Mouse (Mus musculus) embryonic facial prominence, embryonic 11.5 days (tissue): Measurements from ENCODE around the gene Muc3. TPM values are rescaled to one million over a fixed set of nuclear protein-coding genes. Genes with fewer than 3 reads are reported as not detected.

Experiments
- ATAC-seq: fragments of 200-750 bp; cut with Nextera tagmentation; replicated peaks from 2 replicates; pipeline ENCODE4 v1.8.0; 2017; ENCODE audit warnings: low read depth; ENCODE audit not compliant: insufficient number of reproducible peaks, low FRiP score, low TSS enrichment
- DNase-seq: peaks from one replicate; pipeline ENCODE4 v3.0.0-alpha.2; 2015; ENCODE audit warnings: low spot score
- H3K27ac ChIP-seq: fragments of 300-500 bp; sonication (generic); replicated peaks from 2 replicates; pipeline ENCODE4 v1.5.1; 2014; ENCODE audit warnings: mild to moderate bottlenecking, low read depth, low read length, control low read depth
- H3K27me3 ChIP-seq: fragments of 300-500 bp; sonication (generic); 2 replicates; pipeline ENCODE4 v1.6.1; 2014; ENCODE audit warnings: mild to moderate bottlenecking, low read length, moderate library complexity, mixed read lengths; ENCODE audit not compliant: control insufficient read depth, insufficient read depth
- H3K36me3 ChIP-seq: fragments of 300-500 bp; sonication (generic); replicated peaks from 2 replicates; pipeline ENCODE4 v1.6.1; 2014; ENCODE audit warnings: low read depth, mild to moderate bottlenecking, low read length, moderate library complexity, mixed read lengths; ENCODE audit not compliant: control insufficient read depth, insufficient read depth
- H3K4me1 ChIP-seq: fragments of 300-500 bp; sonication (generic); 2 replicates; pipeline ENCODE4 v1.6.1; 2014; ENCODE audit warnings: low read length, mixed read lengths; ENCODE audit not compliant: control insufficient read depth, insufficient read depth
- H3K4me2 ChIP-seq: fragments of 300-500 bp; sonication (generic); 2 replicates; pipeline ENCODE4 v1.6.1; 2014; ENCODE audit warnings: low read depth, mild to moderate bottlenecking, control low read depth, low read length, moderate library complexity
- H3K4me3 ChIP-seq: fragments of 300-500 bp; sonication (generic); 2 replicates; pipeline ENCODE4 v1.5.1; 2014; ENCODE audit warnings: low read depth, low read length, control low read depth
- H3K9ac ChIP-seq: fragments of 300-500 bp; sonication (generic); replicated peaks from 2 replicates; pipeline ENCODE4 v1.6.1; 2014; ENCODE audit warnings: mild to moderate bottlenecking, control low read depth, low read length
- H3K9me3 ChIP-seq: fragments of 300-500 bp; sonication (generic); replicated peaks from 2 replicates; pipeline ENCODE4 v1.6.1; 2016; ENCODE audit warnings: mild to moderate bottlenecking, low read length, inconsistent platforms, mixed read lengths; ENCODE audit not compliant: control insufficient read depth
- WGBS: fragments of 180-500 bp; shearing (Covaris S2); extraction: QIAGEN DNeasy Blood & Tissue Kit; methylation state at CpG from one replicate; pipeline ENCODE4 v1.1.7; 2014; 5-methylcytosine and 5-hydroxymethylcytosine counted together
- polyA plus RNA-seq: library from polyadenylated mRNA; unstranded; fragments of >200 nt; fragmentation: Nextera tagmentation; extraction: Ambion mirVana; gene quantifications from 2 replicates; pipeline ENCODE4 v1.2.1, GENCODE M21; 2014

Muc3 gene
- polyA plus RNA-seq, 1 experiment from 2014 or later, result not detected

DNA sequence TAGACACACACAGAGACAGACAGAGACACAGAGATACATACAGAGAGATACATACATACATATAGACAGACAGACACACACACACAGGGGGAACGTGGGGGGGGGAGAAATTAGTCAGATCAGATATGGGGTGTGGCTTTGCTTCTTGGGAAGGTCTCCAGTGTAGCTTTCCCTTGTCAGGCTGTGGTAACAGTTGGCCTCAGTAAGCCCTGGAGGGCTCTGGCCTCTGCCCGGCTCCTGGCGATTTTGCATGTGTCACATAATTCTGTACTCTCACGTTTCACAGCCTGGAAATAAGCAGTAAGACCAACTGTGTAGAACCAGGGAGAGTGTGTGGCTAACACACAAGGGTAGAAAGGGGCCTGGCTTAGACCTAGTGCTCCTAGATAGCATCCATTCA lies 48.5 kb downstream of the Muc3 start:
- no peak overlapping the region for H3K4me3 ChIP-seq
- ATAC-seq (no peak), DNase-seq (no peak)
- no peaks in the 10 kb centered on the region for H3K36me3 ChIP-seq
- 40% methylated on average over 4 of the region's 4 CpGs for WGBS
- no peaks in the 10 kb centered on the region for H3K9me3 ChIP-seq
- no peak overlapping the region for H3K4me2 ChIP-seq
- H3K27me3 ChIP-seq, result no peaks in the 10 kb centered on the region
- H3K9ac ChIP-seq, result no peak overlapping the region
- no peaks in the 10 kb centered on the region for H3K4me1 ChIP-seq
- no peak overlapping the region for H3K27ac ChIP-seq

- no peaks in the 10 kb centered on the region for H3K27me3 ChIP-seq
- H3K4me2 ChIP-seq, result no peak overlapping the region
- no peak for DNase-seq
- no peak for ATAC-seq
- no peaks in the 10 kb centered on the region for H3K9me3 ChIP-seq
- H3K27ac ChIP-seq, result no peak overlapping the region
- H3K36me3 ChIP-seq, result no peaks in the 10 kb centered on the region
- no peak overlapping the region for H3K9ac ChIP-seq
- H3K4me3 ChIP-seq, result no peak overlapping the region
- H3K4me1 ChIP-seq, result no peaks in the 10 kb centered on the region
- WGBS, result 68% methylated on average over 11 of the region's 11 CpGs
Measured at GRCm38 (mm10) chr5:137098418-137098817, 50.7 kb downstream of the Muc3 start.

- no peak for ATAC-seq
- no peak for DNase-seq
- Histone ChIP-seq H3K4me2 (no peak overlapping the region), H3K27me3 (no peaks in the 10 kb centered on the region), H3K9ac (no peak overlapping the region), H3K9me3 (no peaks in the 10 kb centered on the region), H3K4me3 (no peak overlapping the region), H3K4me1 (no peaks in the 10 kb centered on the region), H3K36me3 (no peaks in the 10 kb centered on the region), H3K27ac (no peak overlapping the region)
- WGBS, result 63% methylated on average over 1 of the region's 1 CpGs
Measured at GRCm38 (mm10) chr5:137096037-137096436, 53.1 kb downstream of the Muc3 start.

GRCm38 (mm10) chr5:137095135-137095534 lies 54.0 kb downstream of the Muc3 start:
- H3K27me3 ChIP-seq, result no peaks in the 10 kb centered on the region
- DNase-seq, result no peak
- no peaks in the 10 kb centered on the region for H3K9me3 ChIP-seq
- H3K4me3 ChIP-seq, result no peak overlapping the region
- WGBS, result 83% methylated on average over 10 of the region's 10 CpGs
- H3K9ac ChIP-seq, result no peak overlapping the region
- H3K27ac ChIP-seq, result no peak overlapping the region
- H3K4me2 ChIP-seq, result no peak overlapping the region
- H3K36me3 ChIP-seq, result no peaks in the 10 kb centered on the region
- no peak for ATAC-seq
- no peaks in the 10 kb centered on the region for H3K4me1 ChIP-seq

- ATAC-seq (no peak), DNase-seq (no peak)
- Histone ChIP-seq H3K4me1 (no peaks in the 10 kb centered on the region), H3K4me3 (no peak overlapping the region), H3K27ac (no peak overlapping the region), H3K36me3 (no peaks in the 10 kb centered on the region), H3K9ac (no peak overlapping the region), H3K9me3 (no peaks in the 10 kb centered on the region), H3K4me2 (no peak overlapping the region), H3K27me3 (no peaks in the 10 kb centered on the region)
- 66% methylated on average over 9 of the region's 9 CpGs for WGBS
Measured at GRCm38 (mm10) chr5:137093720-137094119, 55.4 kb downstream of the Muc3 start.

DNA sequence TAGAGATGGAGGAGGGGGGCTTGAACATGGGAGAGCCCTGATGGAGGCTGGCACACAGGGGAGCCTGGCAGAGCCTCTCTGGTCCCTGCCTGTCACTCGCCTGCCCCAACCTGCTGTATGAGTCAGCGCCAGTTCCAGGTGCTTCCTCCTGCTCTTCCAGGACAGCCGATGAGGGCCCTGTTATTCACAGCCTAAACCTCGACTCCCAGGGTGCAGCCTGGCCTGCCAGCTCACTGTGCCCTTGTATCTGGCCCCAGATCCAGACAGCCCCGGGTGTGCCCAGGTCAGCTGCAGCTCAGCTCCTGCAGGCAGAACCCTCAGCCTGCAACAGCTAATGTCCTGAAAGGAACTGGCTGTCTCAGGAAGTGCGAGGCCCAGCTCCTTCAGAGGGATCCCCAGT lies 57.6 kb downstream of the Muc3 start:
- WGBS, result 62% methylated on average over 6 of the region's 6 CpGs
- no peaks in the 10 kb centered on the region for H3K4me1 ChIP-seq
- H3K4me3 ChIP-seq, result no peak overlapping the region
- H3K36me3 ChIP-seq, result no peaks in the 10 kb centered on the region
- no peak overlapping the region for H3K9ac ChIP-seq
- no peaks in the 10 kb centered on the region for H3K9me3 ChIP-seq
- no peak overlapping the region for H3K4me2 ChIP-seq
- H3K27me3 ChIP-seq, result no peaks in the 10 kb centered on the region
- DNase-seq, result no peak
- ATAC-seq, result no peak
- H3K27ac ChIP-seq, result no peak overlapping the region

GRCm38 (mm10) chr5:137090870-137091269 lies 58.3 kb downstream of the Muc3 start:
- H3K9ac ChIP-seq, result no peak overlapping the region
- WGBS, result 72% methylated on average over 10 of the region's 10 CpGs
- H3K9me3 ChIP-seq, result no peaks in the 10 kb centered on the region
- no peak overlapping the region for H3K4me2 ChIP-seq
- no peak overlapping the region for H3K27ac ChIP-seq
- H3K36me3 ChIP-seq, result no peaks in the 10 kb centered on the region
- H3K27me3 ChIP-seq, result no peaks in the 10 kb centered on the region
- no peaks in the 10 kb centered on the region for H3K4me1 ChIP-seq
- H3K4me3 ChIP-seq, result no peak overlapping the region
- DNase-seq (no peak), ATAC-seq (no peak)

- no peak for ATAC-seq
- Histone ChIP-seq H3K36me3 (no peaks in the 10 kb centered on the region), H3K9me3 (no peaks in the 10 kb centered on the region), H3K9ac (no peak overlapping the region), H3K4me2 (no peak overlapping the region), H3K27me3 (no peaks in the 10 kb centered on the region), H3K27ac (no peak overlapping the region), H3K4me1 (no peaks in the 10 kb centered on the region), H3K4me3 (no peak overlapping the region)
- 87% methylated on average over 8 of the region's 8 CpGs for WGBS
- no peak for DNase-seq
Measured at GRCm38 (mm10) chr5:137087410-137087809, 61.7 kb downstream of the Muc3 start.
